Mouse (Mus musculus): ENCODE data around the gene Nprl2.
"Not testable (repeated sequence)": the region's sequence is repeated elsewhere in the genome, so short reads cannot be mapped to it uniquely, and the experiment has no call there.

The Nprl2 gene

DNA sequence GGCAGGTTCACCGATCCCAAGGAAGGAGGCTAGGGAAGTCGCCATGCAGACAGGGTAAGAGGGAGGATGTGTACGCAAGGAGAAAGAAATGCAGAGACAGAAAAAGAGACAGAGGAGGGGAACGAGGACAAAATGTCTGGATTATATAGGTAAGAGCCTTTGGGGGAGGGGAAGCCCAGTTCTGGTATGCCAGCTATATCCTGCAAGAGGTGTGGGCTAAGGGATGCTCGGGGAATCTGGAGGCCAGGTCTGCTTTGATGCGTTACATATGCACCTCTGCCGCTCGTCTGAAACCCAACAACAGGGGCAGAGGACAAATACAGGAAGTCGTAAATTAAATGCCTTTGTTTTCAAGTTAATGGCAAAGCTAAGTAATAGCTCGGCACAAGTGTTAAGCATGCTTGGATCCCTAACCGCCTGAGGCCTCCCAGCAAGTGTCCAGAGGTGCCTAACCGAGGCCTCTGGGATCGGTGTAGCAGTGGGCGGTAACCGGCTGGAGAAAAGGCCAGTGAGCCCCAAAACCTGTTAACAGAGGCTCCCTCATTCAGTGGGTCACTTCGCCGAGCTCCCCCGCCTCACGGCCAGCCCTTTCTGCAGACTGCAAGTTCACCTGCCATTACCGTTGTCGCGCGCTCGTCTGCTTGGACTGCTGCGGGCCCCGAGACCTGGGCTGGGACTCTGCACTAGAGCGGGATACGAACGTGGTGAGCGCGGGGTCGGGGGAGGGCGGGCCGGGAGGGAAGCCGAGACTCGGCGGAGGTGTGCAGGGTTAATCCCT lies 11.7 kb downstream of the Nprl2 start:
- peak in 1 of 2 experiments; percentile 61 for DNase-seq (ENCODE audit: low spot score in 2 of 2)

DNA sequence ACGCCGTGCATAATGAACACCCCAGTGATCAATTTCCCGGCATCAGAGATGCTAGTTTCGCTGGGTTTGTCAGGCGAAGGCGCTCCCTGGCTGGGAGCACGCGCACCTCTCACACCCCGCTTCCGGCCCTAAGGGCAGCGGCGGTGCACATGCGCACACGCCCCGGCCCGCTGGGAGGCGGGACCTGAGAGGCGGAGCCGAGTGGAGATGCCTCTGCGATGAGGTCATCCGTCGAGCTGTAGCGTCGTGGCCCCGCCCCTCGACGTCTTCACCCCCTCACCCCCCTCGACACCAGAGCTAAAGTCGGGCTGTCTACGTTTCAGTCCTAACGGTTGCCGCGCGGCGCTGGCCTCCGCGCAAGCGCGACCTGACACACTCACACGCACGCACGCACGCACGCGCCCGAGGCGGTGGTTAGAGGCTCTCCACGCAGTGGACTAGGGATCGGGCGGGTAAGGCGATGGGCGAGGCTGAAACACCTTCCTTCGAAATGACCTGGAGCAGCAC lies 12.3 kb downstream of the Nprl2 start:
- peak; percentile 89 to 96 for DNase-seq (ENCODE audit: low spot score in 2 of 2)

DNA sequence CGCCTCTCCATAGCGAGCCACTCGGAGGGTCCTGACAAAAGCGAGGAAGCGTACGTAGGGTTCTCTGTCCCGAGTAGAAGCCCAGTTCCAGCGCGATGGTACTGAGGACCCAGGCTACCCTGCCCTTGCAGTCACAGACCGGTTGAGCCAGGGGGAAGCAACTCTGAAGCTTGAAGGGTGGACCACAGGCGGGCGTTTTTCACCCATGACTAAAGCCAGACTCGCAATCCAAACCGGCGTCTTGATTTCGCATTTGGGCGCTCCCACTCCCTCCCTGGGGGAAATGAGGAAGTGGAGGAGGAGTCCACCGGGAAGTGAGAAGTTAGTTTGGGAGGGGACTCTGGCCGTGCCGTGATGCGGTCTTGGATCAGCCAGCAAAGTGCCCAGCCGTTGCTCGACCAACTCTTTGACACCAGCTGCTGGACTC lies 13.0 kb downstream of the Nprl2 start:
- DNase-seq (ENCODE audit: low spot score in 2 of 2): peak; percentile 64 to 66

DNA sequence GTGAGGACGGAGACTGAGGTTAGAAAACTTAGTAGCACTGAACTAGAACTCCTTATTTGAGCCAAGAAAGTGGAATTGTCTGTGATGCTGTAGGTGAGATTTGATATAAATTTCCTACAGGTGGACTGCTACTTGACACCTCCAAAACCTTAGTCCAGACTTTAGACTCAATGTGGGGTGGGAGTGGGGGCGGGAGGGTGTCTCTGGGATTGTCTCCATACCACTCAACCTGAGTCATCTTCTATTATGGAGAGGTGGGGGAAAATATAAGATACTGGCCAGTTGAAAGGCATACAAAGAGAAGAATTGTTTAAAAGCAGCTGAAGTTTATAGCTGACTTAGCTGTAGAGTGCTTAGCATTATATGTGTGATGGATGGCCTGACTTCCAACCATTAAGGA lies 13.7 kb downstream of the Nprl2 start:
- no peak for DNase-seq (ENCODE audit: low spot score in 2 of 2)

DNA sequence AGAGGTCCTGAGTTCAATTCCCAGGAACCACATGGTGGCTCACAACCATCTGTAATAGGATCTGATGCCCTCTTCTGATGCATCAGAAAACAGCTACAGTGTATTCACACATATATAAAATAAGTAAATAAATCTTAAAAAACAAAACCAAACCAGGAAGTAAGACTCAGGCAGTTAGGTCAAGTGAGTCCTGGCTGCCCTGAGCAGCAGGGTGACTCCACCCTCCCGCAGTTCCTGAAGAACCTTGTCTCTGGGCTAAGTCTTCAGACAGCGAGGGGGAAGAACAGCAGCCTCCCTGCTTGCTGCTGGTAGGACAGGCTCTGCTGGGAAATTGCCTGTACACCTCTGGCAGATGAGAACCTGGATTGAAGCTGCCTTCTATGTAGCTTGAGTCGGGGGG lies 14.3 kb downstream of the Nprl2 start:
- DNase-seq (ENCODE audit: low spot score in 2 of 2): no peak

DNA sequence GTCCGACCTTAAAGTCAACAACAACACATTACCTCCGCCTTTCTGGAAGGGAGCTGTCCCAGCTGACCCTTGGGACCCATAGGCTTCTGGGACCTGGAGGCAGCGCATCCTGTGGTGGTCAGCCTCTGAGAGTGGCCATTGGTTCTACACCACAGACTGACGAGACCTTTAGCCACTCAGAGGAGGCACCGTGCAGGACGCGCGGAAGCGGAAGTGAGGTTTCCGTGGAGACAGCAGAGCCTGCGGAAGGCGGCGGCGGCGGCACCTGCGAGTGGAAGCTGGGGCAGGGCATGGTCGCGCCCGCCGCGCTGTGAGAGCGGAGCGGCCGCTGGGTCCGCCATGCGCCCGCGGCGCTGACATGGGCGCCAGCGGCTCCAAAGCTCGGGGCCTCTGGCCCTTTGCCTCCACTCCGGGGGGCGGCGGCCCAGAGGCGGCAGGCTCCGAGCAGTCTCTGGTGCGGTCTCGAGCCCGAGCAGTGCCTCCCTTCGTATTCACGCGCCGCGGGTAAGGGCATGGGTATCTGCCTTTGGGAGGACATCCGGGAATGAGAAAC lies 21.1 kb downstream of the Nprl2 start, which contains the start of gene Tusc2:
Gene Tusc2, plus strand, starts transcription at position 227 of the 553 bp plus-strand sequence.
- peak; percentile 85 to 95 for DNase-seq (ENCODE audit: low spot score in 2 of 2)

DNA sequence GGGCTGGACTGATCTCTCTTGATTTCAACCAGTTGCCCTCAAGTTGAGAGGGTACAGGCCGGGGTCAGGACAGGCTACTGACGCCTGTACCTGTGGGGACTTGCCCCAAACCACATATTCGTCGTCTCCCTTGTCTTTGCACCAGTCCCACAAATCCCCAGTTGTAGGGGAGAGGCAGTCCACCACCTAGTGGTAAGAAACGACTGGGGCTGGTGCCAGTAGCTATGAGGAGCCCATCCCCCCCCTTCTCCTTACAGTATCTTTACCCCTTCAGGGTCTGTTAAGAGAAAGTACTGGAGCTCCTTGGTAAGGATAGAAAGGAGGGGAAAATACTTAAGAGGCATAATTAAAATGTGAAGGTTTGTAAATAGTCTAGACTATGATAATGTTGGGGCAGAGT lies 23.5 kb downstream of the Nprl2 start:
- not testable (repeated sequence) for DNase-seq (ENCODE audit: low spot score in 2 of 2)

DNA sequence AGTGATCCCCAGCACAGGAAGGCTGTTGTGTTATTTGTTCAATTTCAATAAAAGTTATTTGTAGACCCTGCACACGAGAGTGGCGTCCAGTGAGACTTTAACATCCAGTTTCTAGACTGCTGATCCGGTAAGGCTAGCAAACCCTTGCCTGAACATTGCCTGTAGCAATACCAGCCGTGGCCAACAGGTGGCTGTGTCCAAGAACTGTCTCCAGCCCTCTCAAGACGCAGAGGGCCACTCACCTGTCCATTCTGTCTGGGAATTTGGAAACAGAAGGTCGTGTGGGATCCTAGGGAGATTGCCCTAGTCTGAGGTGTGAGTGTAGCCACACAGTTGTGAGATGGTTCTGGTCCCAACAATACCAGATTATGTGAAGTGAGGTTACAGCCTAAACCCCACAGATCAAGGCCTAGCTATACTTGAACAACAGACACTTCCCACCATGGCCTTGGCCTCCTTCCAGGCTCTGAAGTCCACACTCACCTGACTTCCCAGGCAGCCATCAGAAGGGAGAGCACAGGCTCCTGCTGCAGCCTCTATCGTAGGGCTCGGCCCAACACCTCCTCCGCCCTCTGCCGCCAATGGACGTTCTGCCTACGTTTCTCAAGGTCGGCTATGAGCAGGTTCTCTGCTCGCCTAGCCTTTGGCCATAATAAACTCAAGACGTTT lies 24.1 kb downstream of the Nprl2 start:
- DNase-seq (ENCODE audit: low spot score in 2 of 2): peak; percentile 91 to 94

DNA sequence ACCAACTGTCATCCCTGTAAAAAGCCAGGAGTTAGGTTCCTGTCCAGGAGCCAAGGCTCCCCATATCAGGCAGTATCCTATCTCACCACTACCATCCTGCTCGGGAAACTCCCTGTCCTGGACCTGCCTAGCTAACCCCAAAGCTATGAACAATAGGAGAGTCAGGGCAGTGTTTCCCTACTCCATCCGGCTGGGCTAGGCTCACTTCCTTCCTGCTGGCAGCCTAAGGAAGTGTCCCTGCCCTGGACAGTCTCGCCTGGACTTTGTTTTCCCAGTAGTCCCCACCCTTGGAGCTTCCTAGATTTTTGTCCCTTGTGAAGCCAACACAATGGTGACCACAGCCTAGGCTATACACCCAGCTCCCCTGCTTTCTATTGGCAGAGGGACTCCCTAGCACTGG lies 24.8 kb downstream of the Nprl2 start:
- no peak for DNase-seq (ENCODE audit: low spot score in 2 of 2)

DNA sequence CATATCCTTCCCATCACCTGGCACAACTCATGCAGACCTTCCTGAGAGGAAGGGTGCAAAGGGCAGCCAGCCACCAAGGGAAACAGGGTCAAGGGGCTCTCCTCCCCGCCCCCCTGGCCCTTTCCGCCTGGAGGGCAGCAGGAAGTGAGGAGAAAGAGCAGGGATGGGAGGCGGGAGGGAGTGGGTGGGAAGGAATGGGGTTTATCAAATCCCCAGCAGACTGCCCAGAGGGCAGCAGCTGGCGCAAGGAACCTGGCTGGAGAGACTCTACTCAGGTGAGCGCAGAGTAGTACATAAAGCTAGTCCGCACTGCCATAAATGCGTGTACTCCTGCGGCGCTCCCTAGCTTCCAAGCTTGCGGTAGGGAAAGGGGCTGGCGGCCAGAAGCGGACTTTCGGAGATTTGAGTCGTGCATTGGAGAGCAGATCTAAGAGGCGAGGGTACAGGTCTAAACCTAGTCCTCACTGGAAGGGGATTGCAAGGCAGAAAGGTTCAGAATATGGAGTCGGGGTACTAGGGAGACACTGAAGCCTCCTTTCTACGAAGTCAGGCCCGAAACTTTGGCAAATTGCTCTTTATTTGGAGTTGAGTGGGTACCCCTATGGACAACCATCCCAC lies 25.8 kb downstream of the Nprl2 start, which contains the start of gene Hyal2:
Gene Hyal2, plus strand, starts transcription at position 244 of the 618 bp plus-strand sequence.
- no peak for DNase-seq (ENCODE audit: low spot score in 2 of 2)

DNA sequence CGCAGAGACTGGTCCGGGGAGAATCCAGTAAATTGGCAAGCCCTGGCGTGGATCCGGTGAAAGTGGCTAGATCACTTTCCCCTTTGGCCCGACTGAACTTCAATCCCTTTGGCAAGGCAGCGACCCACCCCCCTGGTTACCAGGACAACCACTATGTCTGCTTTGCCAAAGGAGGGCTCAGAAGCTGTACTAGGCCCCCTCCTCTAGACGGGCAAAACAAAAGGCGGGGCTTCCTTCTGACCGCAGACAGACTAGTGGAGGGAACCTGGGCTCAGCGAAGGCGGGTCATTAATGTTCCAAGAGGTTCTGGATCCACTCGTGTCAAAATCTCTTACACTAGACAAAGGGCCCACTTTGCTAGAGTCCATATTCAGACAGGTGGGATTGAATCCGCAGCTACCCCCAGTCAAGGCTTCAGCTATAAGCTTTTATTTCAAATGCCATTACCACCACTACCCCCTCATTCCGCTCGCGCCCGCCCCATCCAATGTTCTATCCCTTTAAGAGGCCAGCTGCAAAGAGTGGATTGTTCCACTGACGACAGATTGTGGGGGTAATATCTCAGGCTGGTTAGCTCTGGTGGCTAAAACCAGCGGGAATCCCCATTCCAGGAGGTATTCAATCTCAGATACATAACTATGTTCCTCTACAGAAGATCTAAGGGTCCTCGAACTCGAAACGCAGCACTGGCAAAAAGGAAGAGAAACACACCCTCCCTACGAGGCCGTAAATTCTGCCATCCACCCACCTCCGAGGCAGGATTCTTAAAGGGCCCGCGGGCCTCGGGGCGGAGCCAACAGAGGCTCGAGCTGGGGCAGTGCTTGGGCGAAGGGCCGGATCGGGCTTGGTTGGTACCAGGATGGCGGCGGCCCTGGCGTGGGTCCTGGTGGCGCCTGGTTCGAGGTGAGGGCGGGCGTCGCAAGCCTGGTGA lies 26.6 kb downstream of the Nprl2 start:
- DNase-seq (ENCODE audit: low spot score in 2 of 2): peak; percentile 83 to 88

DNA sequence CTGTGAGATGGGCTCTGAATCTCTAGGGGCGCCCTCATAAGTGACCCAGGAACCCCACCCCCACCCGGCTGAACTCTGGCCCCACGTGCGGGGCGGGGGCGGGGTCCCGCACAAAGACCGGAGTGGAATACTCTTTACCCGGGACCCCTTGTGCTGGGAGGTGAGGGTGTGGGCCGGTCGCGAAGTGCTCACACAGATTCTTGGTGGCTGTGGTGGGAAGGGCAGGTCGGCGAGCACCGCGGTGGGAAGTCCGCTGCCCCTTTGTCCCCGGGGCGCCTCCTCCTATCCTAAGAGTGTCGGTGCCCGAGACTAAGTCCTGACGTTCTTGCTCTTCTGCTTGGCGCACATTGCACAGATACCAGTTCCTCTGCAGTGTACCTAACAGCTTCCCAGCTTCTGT lies 27.2 kb downstream of the Nprl2 start:
- DNase-seq (ENCODE audit: low spot score in 2 of 2): peak in 1 of 2 experiments; percentile 58

DNA sequence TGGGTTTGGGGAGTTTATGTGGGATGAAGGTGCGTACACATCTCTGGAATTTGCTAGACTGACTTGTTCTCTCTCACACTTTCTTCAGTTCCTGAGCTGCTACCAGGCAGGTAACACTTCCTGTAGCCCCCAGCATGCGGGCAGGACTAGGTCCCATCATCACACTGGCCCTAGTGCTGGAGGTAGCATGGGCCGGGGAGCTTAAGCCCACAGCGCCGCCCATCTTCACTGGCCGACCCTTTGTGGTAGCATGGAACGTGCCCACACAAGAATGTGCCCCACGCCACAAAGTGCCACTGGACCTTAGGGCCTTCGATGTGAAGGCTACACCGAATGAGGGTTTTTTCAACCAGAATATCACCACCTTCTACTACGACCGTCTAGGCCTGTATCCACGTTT lies 28.0 kb downstream of the Nprl2 start:
- DNase-seq (ENCODE audit: low spot score in 2 of 2): no peak

DNA sequence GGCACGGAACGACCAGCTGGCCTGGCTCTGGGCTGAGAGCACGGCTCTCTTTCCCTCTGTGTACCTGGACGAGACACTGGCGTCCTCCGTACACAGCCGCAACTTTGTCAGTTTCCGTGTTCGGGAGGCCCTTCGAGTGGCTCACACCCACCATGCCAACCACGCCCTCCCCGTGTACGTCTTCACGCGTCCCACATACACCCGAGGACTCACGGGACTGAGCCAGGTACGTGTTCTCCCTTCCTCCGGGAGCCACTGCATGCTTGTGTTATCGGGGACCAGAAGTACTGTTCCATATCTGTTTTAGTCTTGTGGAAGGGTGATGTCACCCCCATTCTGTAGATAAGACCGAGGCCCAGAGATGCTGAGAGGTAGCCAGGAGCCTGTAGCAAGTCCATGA lies 28.8 kb downstream of the Nprl2 start:
- DNase-seq (ENCODE audit: low spot score in 2 of 2): peak in 1 of 2 experiments; percentile 25

DNA sequence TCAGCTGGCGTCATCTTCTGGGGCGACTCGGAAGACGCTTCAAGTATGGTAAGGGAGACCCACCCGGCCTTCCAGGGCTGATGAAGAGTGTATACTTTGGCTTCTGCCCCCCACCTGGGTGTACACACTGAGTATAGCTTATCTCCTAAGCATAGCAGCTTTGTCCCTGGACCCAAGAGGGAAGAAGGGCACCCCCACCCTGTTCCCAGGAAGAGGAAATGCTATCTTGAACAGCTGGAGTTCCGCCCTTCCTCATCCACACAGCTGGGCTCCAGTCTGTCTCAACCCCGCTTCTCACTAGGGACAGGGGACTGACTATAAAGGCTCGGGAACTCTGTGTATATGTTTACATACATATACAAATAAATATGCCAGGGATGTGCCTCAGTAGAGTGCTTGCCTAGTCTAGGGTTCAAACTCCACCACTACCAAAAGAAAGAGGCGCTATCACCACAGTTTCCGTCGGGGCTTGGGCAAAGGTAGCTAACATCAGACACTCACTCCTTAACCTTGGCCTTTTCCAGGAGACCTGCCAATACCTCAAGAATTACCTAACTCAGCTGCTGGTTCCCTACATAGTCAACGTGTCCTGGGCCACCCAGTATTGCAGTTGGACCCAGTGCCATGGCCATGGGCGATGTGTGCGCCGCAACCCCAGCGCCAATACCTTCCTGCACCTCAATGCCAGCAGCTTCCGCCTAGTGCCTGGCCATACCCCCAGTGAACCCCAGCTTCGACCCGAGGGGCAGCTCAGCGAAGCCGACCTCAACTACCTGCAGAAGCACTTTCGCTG lies 29.7 kb downstream of the Nprl2 start:
- no peak for DNase-seq (ENCODE audit: low spot score in 2 of 2)

DNA sequence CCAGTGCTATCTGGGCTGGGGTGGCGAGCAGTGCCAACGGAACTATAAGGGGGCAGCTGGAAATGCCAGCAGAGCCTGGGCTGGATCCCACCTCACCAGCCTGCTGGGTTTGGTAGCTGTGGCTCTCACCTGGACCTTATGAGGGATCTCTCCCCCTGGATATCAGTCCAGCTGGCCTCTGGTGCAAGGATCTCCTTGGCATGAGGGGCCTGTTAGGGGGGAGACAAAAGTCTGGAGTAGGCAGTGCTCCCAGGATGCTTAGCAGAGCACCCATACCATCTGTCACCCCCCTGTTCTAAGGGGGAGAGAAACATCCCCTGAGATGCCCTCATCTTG lies 30.3 kb downstream of the Nprl2 start:
- no peak for DNase-seq (ENCODE audit: low spot score in 2 of 2)

DNA sequence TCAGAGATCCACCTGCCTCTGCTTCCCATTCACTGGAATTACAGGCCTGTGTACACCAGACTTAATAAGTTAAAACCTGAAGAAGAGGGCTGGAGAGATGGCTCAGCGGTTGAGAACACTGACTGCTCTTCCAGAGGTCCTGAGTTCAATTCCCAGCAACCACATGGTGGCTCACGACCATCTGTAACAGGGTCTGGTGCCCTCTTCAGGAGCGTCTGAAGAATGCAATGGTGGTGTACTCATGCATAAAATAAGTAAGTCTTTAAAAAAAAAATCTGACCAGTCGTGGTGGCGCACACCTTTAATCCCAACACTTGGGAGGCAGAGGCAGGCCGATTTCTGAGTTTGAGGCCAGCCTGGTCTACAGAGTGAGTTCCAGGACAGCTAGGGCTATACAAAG lies 31.7 kb downstream of the Nprl2 start:
- not testable (repeated sequence) for DNase-seq (ENCODE audit: low spot score in 2 of 2)

DNA sequence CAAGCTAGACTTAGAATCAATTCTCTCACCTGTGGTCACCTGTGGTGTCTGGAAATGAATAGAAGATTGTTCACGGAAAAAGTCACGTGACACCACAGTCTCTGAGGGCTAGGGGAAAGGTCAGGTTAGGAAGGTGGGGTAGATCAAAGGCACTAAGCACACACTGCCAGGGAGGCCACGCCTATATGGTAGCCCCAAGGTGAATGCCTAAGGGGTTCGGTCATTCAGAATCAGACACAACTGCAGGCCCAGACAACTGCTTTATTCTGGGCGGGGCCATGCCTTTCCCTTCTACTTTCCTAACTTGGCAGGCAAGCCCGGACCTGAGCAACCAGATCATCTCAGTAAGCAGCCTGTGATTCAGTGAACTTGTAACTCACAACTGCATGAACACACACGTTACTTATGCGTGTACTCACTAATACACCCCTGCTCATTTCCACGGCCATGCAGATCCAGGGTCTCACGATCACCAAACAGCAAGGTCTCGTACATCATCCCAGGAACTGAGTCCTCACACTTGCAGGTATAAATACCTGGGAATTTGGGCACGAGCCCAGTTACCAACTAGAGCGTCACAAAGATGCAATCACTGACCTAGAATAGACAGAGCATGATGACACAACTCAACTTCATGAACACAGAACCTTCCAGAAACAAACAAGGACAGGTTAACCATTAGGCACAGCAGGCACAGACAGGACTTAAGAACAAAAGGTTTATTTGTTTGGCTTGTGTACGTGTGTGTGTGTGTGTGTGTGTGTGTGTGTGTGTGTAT lies 33.7 kb downstream of the Nprl2 start:
- DNase-seq (ENCODE audit: low spot score in 2 of 2): no peak

DNA sequence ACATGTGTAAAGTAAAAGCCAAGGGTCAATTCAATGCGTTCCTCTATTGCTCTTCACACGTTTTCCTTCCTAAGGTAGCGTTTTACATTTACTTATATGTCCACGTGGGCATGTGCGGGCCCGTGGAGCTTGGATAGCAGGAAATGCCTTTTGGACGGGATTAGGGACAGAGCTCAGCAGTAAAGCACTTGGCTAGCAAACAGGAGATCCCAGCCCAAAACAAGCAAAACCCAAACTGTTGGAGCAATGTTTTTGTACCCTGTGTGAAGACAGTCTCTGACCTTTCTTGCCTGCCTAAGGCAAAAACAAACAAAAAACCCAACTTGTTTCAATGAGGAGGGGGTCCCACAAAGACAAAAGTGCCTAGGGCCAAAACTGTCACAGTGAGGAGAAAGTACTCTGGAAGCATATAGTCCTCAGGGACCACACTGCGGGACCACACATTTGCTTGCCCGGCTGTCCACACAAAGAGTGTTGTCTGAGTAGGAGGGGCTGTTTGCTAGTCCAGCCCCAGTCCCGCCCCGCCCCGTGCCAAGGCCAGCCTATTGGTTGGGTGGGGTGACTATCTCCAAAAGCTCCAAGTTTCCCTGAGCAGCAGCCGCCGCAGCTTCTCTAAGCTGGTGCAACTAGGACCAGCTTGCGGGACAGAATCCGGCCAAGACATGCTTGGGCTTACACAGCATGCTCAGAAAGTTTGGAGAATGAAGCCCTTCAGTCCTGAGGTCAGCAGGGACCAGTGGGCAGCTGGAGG lies 34.5 kb downstream of the Nprl2 start, which contains the start of gene Hyal1:
Gene Hyal1, plus strand, starts transcription at position 571 of the 751 bp plus-strand sequence.
- peak; percentile 69 to 86 for DNase-seq (ENCODE audit: low spot score in 2 of 2)

All from spleen, postnatal 10 days (tissue).